Mouse (Mus musculus) cerebellum, adult 9-11 months (tissue): ENCODE results near the gene Wdr59.
"Not testable (repeated sequence)": the region's sequence is repeated elsewhere in the genome, so short reads cannot be mapped to it uniquely, and the experiment has no call there.

Experiments
- DNase-seq: peaks from one replicate; pipeline ENCODE4 v3.0.0; 2022

Wdr59 gene

GRCm38 (mm10) chr8:111536978-111537764 lies 15.3 kb upstream of the Wdr59 start:
- DNase-seq: peak; percentile 68

DNA sequence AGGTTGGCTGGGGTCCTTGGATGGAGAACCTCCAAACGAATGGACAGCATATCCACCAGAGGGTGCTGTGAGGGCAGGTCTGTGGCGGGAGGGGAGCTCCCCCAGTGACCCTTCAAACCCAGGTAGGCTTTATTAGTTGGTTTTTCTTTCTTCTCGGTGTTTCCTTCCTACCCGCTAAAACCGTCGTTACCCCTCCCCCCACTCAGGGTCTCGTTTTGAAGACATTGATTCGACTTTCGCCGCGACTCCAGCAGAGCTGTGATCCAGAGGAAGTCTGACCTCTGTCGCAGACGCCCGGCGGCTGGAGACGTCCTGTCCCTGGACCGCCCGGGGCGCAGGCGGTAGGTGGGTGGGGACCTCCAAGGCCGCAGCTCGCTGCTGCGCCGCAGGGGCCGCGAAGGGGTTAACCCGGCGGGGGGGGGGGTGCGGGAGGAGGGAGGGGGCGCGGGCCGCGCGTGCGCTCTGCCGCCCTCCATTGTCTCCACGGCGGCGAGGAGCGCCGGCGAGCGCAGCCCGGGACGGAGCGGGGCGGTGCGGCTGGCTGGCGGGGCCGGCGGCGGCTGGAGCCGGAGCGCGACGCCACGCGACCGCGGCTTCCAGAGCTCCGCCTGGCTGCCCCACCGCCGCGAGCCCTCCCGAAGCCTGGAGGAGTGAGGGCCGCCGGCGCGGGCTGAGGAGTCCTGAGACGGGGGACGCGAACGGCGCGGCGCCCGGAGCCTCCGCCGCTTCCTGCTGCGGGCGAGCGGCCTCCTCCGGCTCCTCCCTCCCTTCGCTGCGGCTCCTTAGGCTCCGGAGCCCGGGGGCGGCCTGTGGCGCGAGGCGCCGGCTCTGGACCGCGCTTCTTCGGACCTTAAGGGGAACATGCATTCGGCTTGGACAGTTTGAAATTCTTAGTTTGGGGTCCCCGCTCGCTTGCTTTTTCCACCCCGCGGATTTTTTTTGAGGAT lies 14.4 kb upstream of the Wdr59 start, which contains the start of gene Znrf1:
Gene Znrf1 (plus strand): TSS at position 67 of the 947 bp plus-strand sequence.
- peak; percentile 81 for DNase-seq

DNA sequence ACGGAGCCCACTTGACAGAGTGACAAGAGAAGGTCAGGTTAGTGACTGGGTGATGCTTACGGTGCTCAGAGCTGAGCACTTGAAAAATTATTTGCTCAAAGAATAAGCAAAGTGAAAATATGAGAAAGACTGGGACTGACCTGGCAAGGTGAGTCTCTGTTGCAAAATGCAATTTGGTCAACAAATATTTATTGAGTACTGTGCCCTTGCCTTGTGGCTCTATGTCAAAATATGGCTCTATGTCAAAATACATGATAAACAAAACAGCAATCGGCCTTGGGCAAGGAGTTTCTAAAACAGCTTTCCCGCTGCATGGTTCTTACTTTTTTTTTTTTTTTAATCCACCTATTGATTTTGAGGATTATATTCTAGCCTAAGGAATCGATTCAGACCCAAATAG lies 13.6 kb upstream of the Wdr59 start:
- DNase-seq: no peak

- DNase-seq: no peak
Observed at GRCm38 (mm10) chr8:111533503-111533902, 11.6 kb upstream of the Wdr59 start.

DNA sequence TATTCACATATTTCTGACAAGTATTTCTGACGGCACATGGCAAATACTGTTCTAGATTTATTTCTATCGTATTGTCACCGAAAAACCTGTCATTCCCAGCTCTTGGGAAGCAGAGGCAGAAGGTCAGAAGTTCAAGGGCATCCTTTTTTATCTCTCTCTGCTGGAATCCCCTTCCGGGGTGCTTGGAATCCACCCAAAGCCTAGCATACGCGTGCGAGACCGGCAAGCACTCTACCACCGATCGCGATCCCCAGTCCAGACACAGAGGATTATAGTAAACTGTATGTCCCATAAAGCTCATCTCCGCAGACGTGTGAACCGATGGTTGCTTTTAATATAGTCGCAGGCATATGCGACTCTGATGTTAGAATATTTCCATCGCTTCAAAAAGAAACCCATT lies 9.7 kb upstream of the Wdr59 start:
- DNase-seq: no peak

DNA sequence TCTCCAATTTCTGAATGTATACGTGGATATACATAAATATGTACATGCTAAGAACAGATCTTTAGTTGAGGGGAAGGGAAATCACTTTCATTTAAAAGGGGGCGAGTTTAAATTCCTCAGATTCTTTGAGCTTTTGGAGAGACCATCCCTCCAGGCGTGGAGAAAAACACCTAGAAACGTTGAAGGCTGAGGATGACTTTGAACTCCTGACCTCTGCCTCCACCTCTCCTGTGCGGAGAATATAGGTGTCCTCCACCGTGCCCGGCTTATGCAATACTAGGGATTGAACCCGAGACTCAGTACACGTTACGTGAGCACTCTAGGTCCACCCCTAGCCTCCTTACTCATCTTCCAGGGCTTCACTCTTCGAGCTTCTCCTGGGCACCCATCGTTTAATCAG lies 9.3 kb upstream of the Wdr59 start:
- no peak for DNase-seq

DNA sequence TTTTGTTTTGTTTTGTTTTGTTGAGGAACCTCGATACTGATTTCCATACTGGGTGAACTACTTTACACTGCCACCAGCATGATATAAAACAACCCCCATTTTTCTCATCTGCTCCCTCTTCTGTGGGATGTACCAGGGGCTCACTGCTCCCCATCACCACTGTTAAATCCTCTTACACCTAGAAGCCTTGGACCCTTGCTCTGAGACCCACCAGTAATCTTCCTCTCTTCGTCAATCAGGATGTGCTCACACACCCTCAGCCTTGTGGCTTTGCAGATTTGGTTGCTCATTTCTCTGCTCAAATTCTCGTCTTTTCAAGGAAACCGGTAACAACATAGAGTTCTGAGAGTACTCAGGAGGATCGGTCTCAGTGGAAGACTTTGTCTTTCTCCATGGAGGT lies 6.2 kb upstream of the Wdr59 start:
- DNase-seq: no peak

- no peak for DNase-seq
Observed at GRCm38 (mm10) chr8:111527149-111527548, 5.3 kb upstream of the Wdr59 start.

GRCm38 (mm10) chr8:111526403-111527024 lies 4.6 kb upstream of the Wdr59 start:
- no peak for DNase-seq

DNA sequence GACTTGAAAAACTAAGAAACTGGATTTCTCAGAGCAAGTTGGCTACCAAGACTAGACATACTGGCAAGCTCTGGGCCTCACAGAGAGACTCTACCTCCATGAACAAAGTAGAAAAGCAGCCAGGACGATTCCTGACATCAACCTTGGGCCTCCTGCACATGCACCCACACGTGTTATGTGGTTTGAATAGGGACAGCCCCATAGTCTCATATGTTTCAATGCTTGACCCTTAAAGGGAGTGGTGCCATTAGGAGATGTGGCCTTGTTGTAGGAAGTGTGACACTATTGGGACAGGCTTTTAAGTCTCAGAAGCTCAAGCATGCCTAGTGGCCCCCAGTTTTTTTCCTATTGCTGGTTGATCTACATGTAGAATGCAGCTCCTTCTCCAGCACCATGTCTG lies 4.4 kb downstream of the Wdr59 start:
- DNase-seq: no peak

GRCm38 (mm10) chr8:111516451-111517035 lies 5.3 kb downstream of the Wdr59 start:
- no peak for DNase-seq

DNA sequence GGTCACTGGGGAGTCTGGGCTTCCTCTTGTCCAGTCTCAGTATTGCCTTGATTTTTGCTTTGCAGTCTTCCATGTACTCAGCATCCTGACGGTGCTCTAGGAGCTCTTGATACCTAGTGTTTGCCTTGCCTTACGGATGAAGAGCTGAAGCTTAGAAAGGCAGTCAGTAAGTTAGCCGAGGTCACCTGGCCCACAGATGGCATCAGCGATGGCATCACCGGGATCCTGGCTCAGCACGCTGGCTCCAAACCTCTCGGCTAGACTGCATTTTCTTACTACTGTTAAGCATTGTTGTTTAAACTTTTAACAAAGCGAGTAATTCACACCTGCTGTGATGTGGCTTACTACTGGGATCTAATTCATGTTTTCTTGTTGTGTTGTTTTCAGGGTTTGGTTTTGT lies 8.4 kb downstream of the Wdr59 start:
- DNase-seq: peak; percentile 45

DNA sequence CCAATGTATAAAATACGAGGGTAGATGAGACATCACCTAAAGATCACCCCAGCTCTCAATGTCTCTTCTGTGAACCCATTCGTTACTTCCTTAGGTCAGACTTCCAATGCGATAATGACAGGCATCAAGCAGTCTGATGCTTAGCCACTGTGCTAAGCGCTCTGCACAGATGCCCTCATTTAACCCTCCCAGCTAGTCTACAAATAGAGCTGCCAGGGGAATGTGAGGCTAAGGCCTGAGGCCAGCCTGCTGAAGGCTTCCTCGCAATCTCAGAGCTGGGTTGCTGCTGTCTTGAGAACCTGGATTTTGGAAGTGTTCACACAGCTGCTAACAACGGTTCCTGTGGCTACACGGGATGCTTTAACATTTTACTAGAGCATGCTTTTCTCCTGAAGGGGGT lies 9.0 kb downstream of the Wdr59 start:
- DNase-seq: no peak

GRCm38 (mm10) chr8:111510401-111510800 lies 11.5 kb downstream of the Wdr59 start:
- DNase-seq: no peak

DNA sequence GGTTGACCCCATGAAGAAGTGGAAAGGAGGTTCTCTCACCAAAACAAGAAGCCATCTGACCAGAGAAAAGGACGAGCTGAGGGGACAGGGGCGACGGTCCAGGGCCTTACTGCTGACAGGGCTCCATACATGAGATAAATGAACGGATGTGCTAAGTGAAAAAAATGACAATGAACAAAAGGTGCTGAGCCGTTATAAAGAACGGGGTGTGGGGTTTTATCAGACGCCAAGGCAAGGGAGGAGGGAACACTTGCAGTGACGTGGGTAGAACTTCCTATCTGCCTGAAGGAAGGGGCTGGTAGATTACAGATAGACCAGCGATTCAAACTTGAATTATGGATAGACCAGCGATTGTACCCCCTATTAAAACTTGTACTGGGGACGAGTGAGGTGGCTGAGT lies 12.6 kb downstream of the Wdr59 start:
- no peak for DNase-seq

- DNase-seq: no peak
Observed at GRCm38 (mm10) chr8:111508566-111508965, 13.3 kb downstream of the Wdr59 start.

DNA sequence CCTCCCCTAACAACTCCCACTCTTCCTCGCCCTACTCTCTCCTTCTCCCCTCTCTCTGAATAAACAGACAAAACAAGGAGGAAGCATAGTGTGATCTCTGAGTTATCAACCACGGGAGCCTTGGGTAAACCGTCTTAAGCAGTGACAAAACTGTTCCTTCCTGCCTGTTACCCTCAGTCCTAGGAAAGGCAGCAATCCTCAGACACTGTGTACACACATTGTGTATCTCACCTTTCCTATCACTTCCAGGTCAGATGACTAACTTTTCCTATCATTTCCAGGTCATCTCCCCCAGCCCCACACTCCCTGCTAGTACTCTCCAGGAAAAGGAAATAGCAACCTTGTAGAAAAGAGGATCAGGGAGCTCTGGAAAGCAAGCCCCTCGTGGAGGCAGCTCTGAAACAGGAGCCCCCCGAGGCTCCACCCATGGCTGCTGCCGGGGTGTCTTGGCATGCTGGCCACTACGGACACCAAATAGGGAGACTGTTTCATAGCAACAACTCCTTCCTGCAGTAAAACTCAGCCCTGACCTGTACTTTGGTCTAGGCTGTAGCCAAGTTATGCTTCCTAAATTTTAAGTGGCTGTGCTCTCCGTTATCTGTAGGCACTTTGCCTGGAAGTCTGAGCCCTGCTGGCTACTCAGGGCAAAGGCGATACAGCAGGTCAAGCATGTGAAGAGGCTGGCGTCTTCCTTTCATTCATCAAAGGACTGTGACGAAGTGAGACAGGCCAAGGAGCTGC lies 20.0 kb downstream of the Wdr59 start:
- no peak for DNase-seq

- DNase-seq: not testable (repeated sequence)
Observed at GRCm38 (mm10) chr8:111498249-111498648, 23.6 kb downstream of the Wdr59 start.

DNA sequence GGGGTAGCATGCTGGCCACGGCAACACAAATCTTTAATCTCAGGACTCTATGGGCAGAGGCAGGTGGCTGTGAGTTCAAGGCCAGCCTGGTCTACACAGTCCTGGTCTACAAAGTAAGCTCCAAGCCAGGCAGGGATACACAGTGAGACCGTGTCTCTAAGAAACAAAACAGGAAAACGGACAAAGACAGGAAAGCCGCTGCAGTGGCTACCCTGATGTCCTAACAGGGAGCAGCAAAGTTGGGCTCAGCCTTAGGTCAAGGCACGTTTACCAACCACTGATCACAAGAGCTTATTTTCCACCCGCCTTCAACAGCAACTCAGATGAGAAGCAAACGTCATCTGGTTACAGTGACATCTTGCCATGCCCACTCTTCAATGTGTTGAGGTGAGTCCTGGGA lies 25.6 kb downstream of the Wdr59 start:
- DNase-seq: no peak

DNA sequence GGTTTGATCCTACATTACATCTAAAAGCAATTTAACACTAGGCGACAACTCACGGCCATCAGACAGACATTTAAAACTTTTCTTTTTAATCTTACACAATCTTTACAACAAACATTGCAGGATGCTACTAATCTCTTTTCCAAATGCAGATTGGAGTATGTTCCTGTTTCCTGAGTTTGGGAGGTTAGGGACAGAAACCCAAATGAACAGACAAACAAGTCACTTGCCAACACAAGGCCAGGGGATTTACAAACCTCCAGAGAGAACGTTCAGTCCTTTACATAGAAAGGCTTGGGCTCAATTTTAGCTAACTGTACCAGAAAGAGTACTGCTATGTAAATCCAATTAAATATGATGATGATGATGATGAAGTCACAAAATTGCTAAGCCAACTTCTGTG lies 28.7 kb downstream of the Wdr59 start:
- no peak for DNase-seq

- DNase-seq: no peak
Observed at GRCm38 (mm10) chr8:111492508-111492907, 29.4 kb downstream of the Wdr59 start.

GRCm38 (mm10) chr8:111491191-111491590 lies 30.7 kb downstream of the Wdr59 start:
- no peak for DNase-seq
